Comparison of ENCODE assay signal across 8 mouse cellular contexts in genomic region chr17:29858764-29859163, GRCm38 (mm10).
DNase-seq lines count a peak whose midpoint lies in the region; ATAC-seq and TF ChIP-seq lines count a peak whose summit lies in the region.
"Had no signal": no experiment of that assay in that cellular context is flagged by ENCODE, and none has a peak within 500 bp of the region (broad histone marks: within the 10 kb centered on the region; RNA-seq: fewer than 3 reads in every experiment).

No protein-coding gene starts in this region.

- no peak for TF ChIP-seq POLR2A in cortical plate, adult 2 months (IDR thresholded peaks at IDR 0.05; ENCODE audit: extremely low read depth, insufficient read depth, low read length)

- H3K27me3 ChIP-seq in intestine, embryonic 15.5 days (replicated peaks), result no peaks in the 10 kb centered on the region
- H3K27me3 ChIP-seq: limb, embryonic 13.5 days had no signal

- DNase-seq in layer of hippocampus, adult 11-12 months (ENCODE audit: low spot score), result peak; percentile 36
- no peak for DNase-seq in layer of hippocampus, adult 9-11 months
- DNase-seq in R1 (ENCODE audit: low read depth, low spot score), result peak; percentile 82
- DNase-seq in retina, embryonic 14.5 days (ENCODE audit: low spot score), result peak; percentile 69
- no peak for DNase-seq in gastrocnemius, adult 8-10 months (ENCODE audit: low spot score in 2 of 2)

- H3K4me1 ChIP-seq in cortical plate, adult 2 months (ENCODE audit: control insufficient read depth, insufficient read depth, low read length), result no peaks in the 10 kb centered on the region
- peaks cover 11% of the 10 kb centered on the region for H3K4me1 ChIP-seq in intestine, embryonic 15.5 days (replicated peaks)

- no peaks in the 10 kb centered on the region for H3K9me3 ChIP-seq in intestine, embryonic 15.5 days
- H3K9me3 ChIP-seq: limb, embryonic 13.5 days had no signal

- no peaks in the 10 kb centered on the region for H3K36me3 ChIP-seq in intestine, embryonic 15.5 days
- H3K36me3 ChIP-seq: limb, embryonic 13.5 days had no signal

- H3K4me2 ChIP-seq in intestine, embryonic 15.5 days (replicated peaks), result no peak overlapping the region
- H3K4me2 ChIP-seq: limb, embryonic 13.5 days had no signal

- no peak overlapping the region for H3K9ac ChIP-seq in intestine, embryonic 15.5 days
- H3K9ac ChIP-seq: limb, embryonic 13.5 days had no signal

- ATAC-seq in intestine, embryonic 15.5 days, result no peak

- TF ChIP-seq CTCF in cortical plate, adult 2 months (IDR thresholded peaks at IDR 0.05; ENCODE audit: extremely low read depth, insufficient read depth, low read length), result peak; percentile 53

- WGBS in intestine, embryonic 15.5 days, result 85% methylated on average over 3 of the region's 3 CpGs

- no peak overlapping the region for H3K27ac ChIP-seq in cortical plate, adult 2 months (ENCODE audit: insufficient read depth, low read length)
- H3K27ac ChIP-seq in intestine, embryonic 15.5 days, result no peak overlapping the region
- H3K27ac ChIP-seq: limb, embryonic 13.5 days had no signal

- no peak overlapping the region for H3K4me3 ChIP-seq in cortical plate, adult 2 months (ENCODE audit: insufficient read depth, low read length)
- no peak overlapping the region for H3K4me3 ChIP-seq in intestine, embryonic 15.5 days (replicated peaks)
- H3K4me3 ChIP-seq: limb, embryonic 13.5 days had no signal

Comparison
In these comparisons a context has a peak if more than half of its experiments do, and no peak if none do; other contexts are left out.
1. DNase-seq: peak in layer of hippocampus, adult 11-12 months (single experiment), R1 (single experiment) and retina, embryonic 14.5 days (single experiment); none in layer of hippocampus, adult 9-11 months (single experiment) and gastrocnemius, adult 8-10 months (0 of 2).